Mouse (Mus musculus) lung, adult 2 months (tissue): ENCODE measurements around the gene Lrr1.

Source experiments
- CTCF ChIP-seq: fragments of 200-500 bp; IDR thresholded peaks from 2 replicates; pipeline ENCODE4 v1.5.1; 2011; ENCODE audit warnings: mild to moderate bottlenecking, low read length, control low read depth; ENCODE audit not compliant: insufficient read depth
- POLR2A ChIP-seq: fragments of 200-500 bp; IDR thresholded peaks from 2 replicates; pipeline ENCODE4 v1.6.1; 2011; ENCODE audit warnings: low read depth, mild to moderate bottlenecking, control low read depth, low read length, borderline replicate concordance; ENCODE audit errors: extremely low read depth

- TF ChIP-seq CTCF = no peak
- no peak for TF ChIP-seq POLR2A
These were observed 8.9 kb downstream of the Lrr1 start for GRCm38 (mm10) chr12:69177526-69177925.
